Mouse (Mus musculus): ENCODE results near the gene Hapln1. TPM values are rescaled to one million over a fixed set of nuclear protein-coding genes. Genes with fewer than 3 reads are reported as not detected.

Gene Hapln1
- polyA plus RNA-seq, 1 experiment = 0.05 TPM

DNA sequence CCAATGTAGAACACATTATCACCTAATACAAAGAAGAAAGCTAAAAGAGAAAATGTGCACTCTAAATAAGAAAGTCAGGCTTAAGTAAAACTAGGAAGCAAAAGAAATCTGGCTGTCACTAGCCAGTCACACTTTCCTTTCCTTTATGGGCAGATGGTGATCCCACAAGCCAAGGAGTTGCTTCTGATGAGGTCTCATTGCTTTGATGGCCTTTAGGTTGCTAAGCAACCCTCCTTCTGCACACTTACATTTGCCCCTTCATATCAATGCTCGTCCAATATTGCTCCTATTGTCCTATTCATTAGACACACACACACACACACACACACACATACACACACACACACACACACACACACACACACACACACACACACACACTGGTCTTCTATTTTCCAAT is 10.9 kb upstream of the Hapln1 start:
- H3K79me3 ChIP-seq (ENCODE audit: low read depth) = no peaks in the 10 kb centered on the region
- TF ChIP-seq USF1 (IDR thresholded peaks at IDR 0.05; ENCODE audit: low read depth) (no peak), MYOG (IDR thresholded peaks at IDR 0.05; ENCODE audit: control insufficient read depth, extremely low read depth, insufficient read length) (no peak), MYOD1 (IDR thresholded peaks at IDR 0.05; ENCODE audit: control insufficient read depth, insufficient read length, low read depth) (no peak), MAX (IDR thresholded peaks at IDR 0.05) (no peak), FOSL1 (IDR thresholded peaks at IDR 0.05; ENCODE audit: insufficient read depth, low read length, poor library complexity, severe bottlenecking) (no peak), CTCF (IDR thresholded peaks at IDR 0.05; ENCODE audit: control insufficient read depth, insufficient read depth, insufficient read length) (no peak), CEBPB (IDR thresholded peaks at IDR 0.05; ENCODE audit: low read depth) (no peak)
- H3K27me3 ChIP-seq (ENCODE audit: control insufficient read depth, insufficient read depth, insufficient read length) = no peaks in the 10 kb centered on the region
- no peaks in the 10 kb centered on the region for H3K36me3 ChIP-seq (ENCODE audit: control insufficient read depth, insufficient read depth)
- H3ac ChIP-seq (ENCODE audit: control insufficient read depth, insufficient read length, low read depth) = no peak overlapping the region
- no peak overlapping the region for H3K4me3 ChIP-seq (ENCODE audit: insufficient read depth, poor library complexity, severe bottlenecking)
- H3K79me2 ChIP-seq (ENCODE audit: control insufficient read depth, insufficient read depth) = no peaks in the 10 kb centered on the region

GRCm38 (mm10) chr13:89530386-89530785 is 9.2 kb upstream of the Hapln1 start:
- no peaks in the 10 kb centered on the region for H3K79me3 ChIP-seq (ENCODE audit: low read depth)
- TF ChIP-seq CEBPB (IDR thresholded peaks at IDR 0.05; ENCODE audit: low read depth) = no peak
- no peak for TF ChIP-seq FOSL1 (IDR thresholded peaks at IDR 0.05; ENCODE audit: insufficient read depth, low read length, poor library complexity, severe bottlenecking)
- TF ChIP-seq MYOG (IDR thresholded peaks at IDR 0.05; ENCODE audit: control insufficient read depth, extremely low read depth, insufficient read length) = no peak
- TF ChIP-seq USF1 (IDR thresholded peaks at IDR 0.05; ENCODE audit: low read depth) = no peak
- TF ChIP-seq CTCF (IDR thresholded peaks at IDR 0.05; ENCODE audit: control insufficient read depth, insufficient read depth, insufficient read length) = no peak
- TF ChIP-seq MAX (IDR thresholded peaks at IDR 0.05) = no peak
- TF ChIP-seq MYOD1 (IDR thresholded peaks at IDR 0.05; ENCODE audit: control insufficient read depth, insufficient read length, low read depth) = no peak

DNA sequence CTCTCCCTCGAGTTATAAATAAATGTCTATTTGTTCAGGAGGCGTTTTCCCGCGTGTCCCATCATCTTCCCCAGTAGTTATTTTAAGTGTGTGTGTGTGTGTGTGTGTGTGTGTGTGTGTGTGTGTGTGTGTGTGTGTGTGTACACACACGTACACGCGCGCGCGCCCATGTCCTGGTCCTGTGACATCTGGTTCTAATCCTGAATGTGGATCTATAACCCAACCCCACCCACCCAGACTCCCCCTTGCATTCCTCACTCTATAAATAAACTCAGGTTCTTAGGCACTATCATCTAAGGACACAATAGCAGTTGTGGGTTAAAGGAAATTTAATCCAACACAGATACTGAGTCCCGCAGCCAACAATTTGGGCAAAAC is 280 bp downstream of the Hapln1 start:
- TF ChIP-seq CEBPB (IDR thresholded peaks at IDR 0.05; ENCODE audit: low read depth) = no peak
- TF ChIP-seq FOSL1 (IDR thresholded peaks at IDR 0.05; ENCODE audit: insufficient read depth, low read length, poor library complexity, severe bottlenecking) = no peak
- no peak for TF ChIP-seq MAX (IDR thresholded peaks at IDR 0.05)
- TF ChIP-seq CTCF (IDR thresholded peaks at IDR 0.05; ENCODE audit: control insufficient read depth, insufficient read depth, insufficient read length) = no peak
- H3K4me3 ChIP-seq (ENCODE audit: insufficient read depth, poor library complexity, severe bottlenecking) = no peak overlapping the region
- H3K79me2 ChIP-seq (ENCODE audit: control insufficient read depth, insufficient read depth) = no peaks in the 10 kb centered on the region
- H3K36me3 ChIP-seq (ENCODE audit: control insufficient read depth, insufficient read depth) = no peaks in the 10 kb centered on the region
- no peak overlapping the region for H3ac ChIP-seq (ENCODE audit: control insufficient read depth, insufficient read length, low read depth)
- H3K79me3 ChIP-seq (ENCODE audit: low read depth) = no peaks in the 10 kb centered on the region
- no peaks in the 10 kb centered on the region for H3K27me3 ChIP-seq (ENCODE audit: control insufficient read depth, insufficient read depth, insufficient read length)

More at GRCm38 (mm10) chr13:89530386-89530785, 9.2 kb upstream of the Hapln1 start:
- no peak overlapping the region for H3ac ChIP-seq (ENCODE audit: control insufficient read depth, insufficient read length, low read depth)
- H3K27me3 ChIP-seq (ENCODE audit: control insufficient read depth, insufficient read depth, insufficient read length) = no peaks in the 10 kb centered on the region
- H3K36me3 ChIP-seq (ENCODE audit: control insufficient read depth, insufficient read depth) = no peaks in the 10 kb centered on the region
- no peaks in the 10 kb centered on the region for H3K79me2 ChIP-seq (ENCODE audit: control insufficient read depth, insufficient read depth)
- no peak overlapping the region for H3K4me3 ChIP-seq (ENCODE audit: insufficient read depth, poor library complexity, severe bottlenecking)

- Histone ChIP-seq H3K27me3 (ENCODE audit: control insufficient read depth, insufficient read depth, insufficient read length) (no peaks in the 10 kb centered on the region), H3K79me3 (ENCODE audit: low read depth) (no peaks in the 10 kb centered on the region), H3K79me2 (ENCODE audit: control insufficient read depth, insufficient read depth) (no peaks in the 10 kb centered on the region), H3K36me3 (ENCODE audit: control insufficient read depth, insufficient read depth) (no peaks in the 10 kb centered on the region), H3ac (ENCODE audit: control insufficient read depth, insufficient read length, low read depth) (no peak overlapping the region), H3K4me3 (ENCODE audit: insufficient read depth, poor library complexity, severe bottlenecking) (no peak overlapping the region)
- no peak for TF ChIP-seq FOSL1 (IDR thresholded peaks at IDR 0.05; ENCODE audit: insufficient read depth, low read length, poor library complexity, severe bottlenecking)
These were observed 846 bp downstream of the Hapln1 start for GRCm38 (mm10) chr13:89540301-89540982.

- no peaks in the 10 kb centered on the region for H3K27me3 ChIP-seq (ENCODE audit: control insufficient read depth, insufficient read depth, insufficient read length)
- no peak overlapping the region for H3K4me3 ChIP-seq (ENCODE audit: insufficient read depth, poor library complexity, severe bottlenecking)
- TF ChIP-seq USF1 (IDR thresholded peaks at IDR 0.05; ENCODE audit: low read depth) (no peak), MYOD1 (IDR thresholded peaks at IDR 0.05; ENCODE audit: control insufficient read depth, insufficient read length, low read depth) (no peak), CTCF (IDR thresholded peaks at IDR 0.05; ENCODE audit: control insufficient read depth, insufficient read depth, insufficient read length) (no peak), FOSL1 (IDR thresholded peaks at IDR 0.05; ENCODE audit: insufficient read depth, low read length, poor library complexity, severe bottlenecking) (no peak), MYOG (IDR thresholded peaks at IDR 0.05; ENCODE audit: control insufficient read depth, extremely low read depth, insufficient read length) (no peak), MAX (IDR thresholded peaks at IDR 0.05) (no peak), CEBPB (IDR thresholded peaks at IDR 0.05; ENCODE audit: low read depth) (no peak)
- H3ac ChIP-seq (ENCODE audit: control insufficient read depth, insufficient read length, low read depth) = no peak overlapping the region
- no peaks in the 10 kb centered on the region for H3K79me2 ChIP-seq (ENCODE audit: control insufficient read depth, insufficient read depth)
- H3K79me3 ChIP-seq (ENCODE audit: low read depth) = no peaks in the 10 kb centered on the region
- no peaks in the 10 kb centered on the region for H3K36me3 ChIP-seq (ENCODE audit: control insufficient read depth, insufficient read depth)
These were observed 3.4 kb downstream of the Hapln1 start for GRCm38 (mm10) chr13:89543003-89543402.

DNA sequence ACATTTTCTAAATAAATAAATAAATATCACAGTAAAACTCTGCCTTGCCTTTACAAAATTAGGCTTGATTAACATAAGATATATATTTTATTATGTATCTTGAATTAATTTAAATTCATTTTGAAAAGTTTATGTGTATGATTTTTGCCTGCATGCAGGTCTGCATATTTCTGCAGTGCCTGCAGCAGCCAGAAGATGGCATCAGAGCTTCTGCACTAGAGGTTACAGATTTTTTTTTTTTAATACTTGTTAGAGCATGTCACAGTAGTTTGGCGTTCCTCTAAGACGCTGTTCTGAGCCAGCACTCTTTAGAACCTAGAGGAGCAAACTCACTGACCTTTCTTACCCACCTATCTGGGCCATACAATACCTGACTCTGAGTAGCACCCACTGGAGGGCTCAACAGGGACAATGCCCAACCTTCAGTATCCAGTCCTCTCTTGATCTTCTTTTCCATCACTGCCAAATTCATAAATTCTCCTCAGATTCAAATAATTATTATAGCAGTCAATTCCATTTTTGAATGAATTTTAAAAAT is 8.7 kb downstream of the Hapln1 start:
- TF ChIP-seq MYOD1 (IDR thresholded peaks at IDR 0.05; ENCODE audit: control insufficient read depth, insufficient read length, low read depth) (no peak), MYOG (IDR thresholded peaks at IDR 0.05; ENCODE audit: control insufficient read depth, extremely low read depth, insufficient read length) (no peak), CEBPB (IDR thresholded peaks at IDR 0.05; ENCODE audit: low read depth) (no peak), CTCF (IDR thresholded peaks at IDR 0.05; ENCODE audit: control insufficient read depth, insufficient read depth, insufficient read length) (no peak), FOSL1 (IDR thresholded peaks at IDR 0.05; ENCODE audit: insufficient read depth, low read length, poor library complexity, severe bottlenecking) (no peak), MAX (IDR thresholded peaks at IDR 0.05) (no peak), USF1 (IDR thresholded peaks at IDR 0.05; ENCODE audit: low read depth) (no peak)

More for the DNA sequence above, 8.7 kb downstream of the Hapln1 start:
- Histone ChIP-seq H3K79me2 (ENCODE audit: control insufficient read depth, insufficient read depth) (no peaks in the 10 kb centered on the region), H3K36me3 (ENCODE audit: control insufficient read depth, insufficient read depth) (no peaks in the 10 kb centered on the region), H3K79me3 (ENCODE audit: low read depth) (no peaks in the 10 kb centered on the region), H3ac (ENCODE audit: control insufficient read depth, insufficient read length, low read depth) (no peak overlapping the region), H3K4me3 (ENCODE audit: insufficient read depth, poor library complexity, severe bottlenecking) (no peak overlapping the region), H3K27me3 (ENCODE audit: control insufficient read depth, insufficient read depth, insufficient read length) (no peaks in the 10 kb centered on the region)
